Mouse (Mus musculus): ENCODE results near the gene Myl6. TPM values are rescaled to one million over a fixed set of nuclear protein-coding genes. Genes with fewer than 3 reads are reported as not detected.
A peak's percentile ranks its signal among the peaks of the same experiment; 100 is the strongest.

Gene Myl6
- polyA plus RNA-seq, 1 experiment from 2014 or later, result 958 TPM

DNA sequence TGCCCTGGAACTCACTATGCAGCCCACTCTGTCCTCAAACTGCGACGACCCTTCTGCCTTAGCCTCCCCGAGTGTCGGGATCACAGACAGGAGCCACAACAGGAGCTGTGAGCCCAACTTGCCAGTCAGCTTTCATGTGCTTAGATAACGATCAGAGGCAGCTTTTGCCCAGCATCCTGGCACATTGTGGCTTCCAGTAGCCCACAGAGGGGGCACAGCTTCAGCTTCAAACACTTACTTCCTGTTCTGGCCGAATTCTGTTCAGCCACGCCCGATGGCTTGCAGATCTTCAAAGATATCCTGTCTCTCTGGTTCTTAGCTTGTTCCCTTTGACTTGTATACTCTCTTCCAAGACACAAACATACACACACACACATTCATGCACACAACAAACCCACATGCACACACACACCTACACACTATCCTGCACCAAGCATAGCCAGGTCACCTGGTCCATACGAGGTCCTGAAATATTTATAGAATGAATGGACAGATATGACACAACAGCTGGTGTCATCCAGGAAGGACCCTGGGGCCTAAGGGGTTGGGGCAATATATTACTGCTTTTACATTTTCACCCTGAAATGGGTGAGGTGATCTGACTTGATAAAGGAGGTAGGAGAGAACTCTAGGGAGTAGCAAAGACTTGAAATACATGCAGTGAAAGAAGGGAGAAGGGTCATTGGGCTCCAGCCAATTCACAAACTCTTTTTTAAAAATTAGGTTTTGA lies 10.9 kb upstream of the Myl6 start:
- WGBS, result 82% methylated on average over 9 of the region's 9 CpGs
- no peak for DNase-seq (ENCODE audit: low spot score)
- no peak overlapping the region for H3K4me3 ChIP-seq
- 0 out of 2 replicates have a peak, but pooled peaks cover 4% of the 10 kb centered on the region for H3K36me3 ChIP-seq
- H3K27ac ChIP-seq, result no peak overlapping the region
- no peaks in the 10 kb centered on the region for H3K4me1 ChIP-seq (replicated peaks)
- no peaks in the 10 kb centered on the region for H3K9me3 ChIP-seq
- no peaks in the 10 kb centered on the region for H3K27me3 ChIP-seq (ENCODE audit: insufficient read depth, poor library complexity, severe bottlenecking)

DNA sequence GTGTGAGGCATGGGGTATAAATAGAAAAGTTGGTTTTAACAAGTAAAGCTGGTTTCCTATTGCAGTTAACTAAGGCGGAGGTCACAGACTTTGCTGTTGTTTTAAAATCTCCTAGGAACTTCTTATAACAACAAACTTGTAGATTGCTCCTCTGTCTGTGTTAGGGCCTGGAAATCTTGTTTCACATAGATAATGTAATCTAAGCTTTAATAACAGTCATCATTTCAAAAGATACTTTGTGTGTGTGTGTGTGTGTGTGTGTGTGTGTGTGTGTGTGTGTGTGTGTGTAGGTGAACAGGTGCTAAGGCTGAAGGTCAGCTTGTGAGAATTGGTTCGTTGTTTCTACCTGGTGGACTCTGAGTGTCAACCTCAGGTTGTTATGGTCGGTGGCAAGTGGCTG lies 10.1 kb upstream of the Myl6 start:
- H3K27me3 ChIP-seq (ENCODE audit: insufficient read depth, poor library complexity, severe bottlenecking), result no peaks in the 10 kb centered on the region
- H3K9me3 ChIP-seq, result no peaks in the 10 kb centered on the region
- DNase-seq (ENCODE audit: low spot score), result no peak
- H3K27ac ChIP-seq, result no peak overlapping the region
- peaks cover 7% of the 10 kb centered on the region for H3K4me1 ChIP-seq (replicated peaks)
- WGBS, result 74% methylated on average over 3 of the region's 3 CpGs
- H3K36me3 ChIP-seq, result 0 out of 2 replicates have a peak, but pooled peaks cover 4% of the 10 kb centered on the region
- no peak overlapping the region for H3K4me3 ChIP-seq

DNA sequence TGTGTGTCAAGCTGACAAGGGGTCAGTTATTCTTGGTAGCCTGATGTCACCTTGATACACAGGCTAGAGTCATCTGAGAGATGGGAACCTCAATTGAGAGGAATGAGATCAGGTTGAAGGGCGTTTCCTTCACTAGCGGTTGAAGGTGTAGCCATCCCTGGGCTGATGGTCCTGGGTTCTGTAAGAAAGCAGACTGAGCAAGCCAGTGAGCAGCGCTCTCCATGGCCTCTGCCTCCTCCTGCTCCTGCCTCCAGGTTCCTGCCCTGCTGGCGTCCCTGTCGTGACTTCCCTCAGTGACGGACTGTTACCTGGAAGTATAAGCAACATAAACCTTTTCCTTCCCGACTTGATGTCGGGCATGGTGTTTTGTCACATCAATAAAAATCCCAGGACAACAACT lies 9.6 kb upstream of the Myl6 start:
- Histone ChIP-seq H3K36me3 (0 out of 2 replicates have a peak, but pooled peaks cover 4% of the 10 kb centered on the region), H3K27ac (no peak overlapping the region), H3K4me1 (replicated peaks) (peaks cover 9% of the 10 kb centered on the region), H3K9me3 (no peaks in the 10 kb centered on the region), H3K4me3 (no peak overlapping the region), H3K27me3 (ENCODE audit: insufficient read depth, poor library complexity, severe bottlenecking) (no peaks in the 10 kb centered on the region)
- no peak for DNase-seq (ENCODE audit: low spot score)
- 82% methylated on average over 8 of the region's 8 CpGs for WGBS

DNA sequence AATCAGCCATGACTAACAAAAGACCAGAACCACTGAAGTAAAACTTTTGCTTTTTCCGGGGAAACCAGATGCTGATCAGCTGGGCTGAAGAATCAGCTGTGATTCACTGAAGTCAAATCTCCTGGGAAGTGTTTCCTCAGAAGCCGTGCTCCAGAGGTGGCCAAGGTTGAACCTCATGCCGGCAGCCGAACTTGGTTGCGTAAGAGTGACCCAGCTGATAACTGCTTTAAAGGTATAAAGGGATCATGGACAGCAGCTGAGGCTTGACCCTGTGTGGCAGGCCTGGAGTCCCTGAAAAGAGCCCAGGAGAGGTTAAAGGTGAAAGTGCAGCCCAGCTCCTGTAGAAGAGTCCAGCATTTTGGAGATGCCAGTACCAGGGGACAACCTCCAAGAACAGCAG lies 8.4 kb upstream of the Myl6 start:
- 81% methylated on average over 5 of the region's 5 CpGs for whole genome bisulfite sequencing
- no peaks in the 10 kb centered on the region for H3K9me3 ChIP-seq
- H3K36me3 ChIP-seq, result 0 out of 2 replicates have a peak, but pooled peaks cover 4% of the 10 kb centered on the region
- H3K4me1 ChIP-seq (replicated peaks), result peaks cover 21% of the 10 kb centered on the region
- no peak for DNase-seq (ENCODE audit: low spot score)
- no peak overlapping the region for H3K27ac ChIP-seq
- no peaks in the 10 kb centered on the region for H3K27me3 ChIP-seq (ENCODE audit: insufficient read depth, poor library complexity, severe bottlenecking)
- H3K4me3 ChIP-seq, result no peak overlapping the region

DNA sequence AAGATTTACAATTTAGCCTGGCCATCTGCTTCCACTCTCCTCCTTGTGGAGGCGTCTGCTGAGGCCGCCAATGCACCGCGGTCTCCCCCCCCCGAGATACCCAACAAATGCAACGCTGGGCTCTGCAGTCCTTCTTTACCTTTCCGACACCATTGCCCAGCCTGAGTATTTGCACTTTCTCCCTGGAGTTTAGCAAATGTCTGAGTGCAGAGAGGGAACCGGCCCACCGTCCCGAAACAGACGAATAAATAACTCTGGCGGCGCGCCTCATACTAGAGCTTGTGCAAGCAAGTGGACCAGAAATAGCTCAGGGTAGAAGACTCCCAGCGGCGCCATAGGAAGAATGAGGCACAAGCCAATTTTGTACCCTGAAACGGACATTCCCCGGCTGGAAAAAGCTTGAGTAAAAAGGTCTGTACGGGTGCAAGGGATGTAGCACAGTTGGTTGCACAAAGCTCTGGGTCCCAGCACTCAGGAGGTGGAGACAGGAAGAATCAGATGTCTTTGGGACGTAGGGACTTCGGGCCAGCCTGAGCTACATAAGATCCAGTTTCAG lies 5.2 kb upstream of the Myl6 start:
- Histone ChIP-seq H3K4me3 (peak overlapping the region; percentile 64), H3K4me1 (replicated peaks) (peaks cover 44% of the 10 kb centered on the region), H3K27ac (peak overlapping the region; percentile 74), H3K27me3 (ENCODE audit: insufficient read depth, poor library complexity, severe bottlenecking) (peaks cover 8% of the 10 kb centered on the region), H3K9me3 (no peaks in the 10 kb centered on the region), H3K36me3 (no peaks in the 10 kb centered on the region)
- 3% methylated on average over 21 of the region's 21 CpGs for WGBS
- DNase-seq (ENCODE audit: low spot score), result peak; percentile 61

DNA sequence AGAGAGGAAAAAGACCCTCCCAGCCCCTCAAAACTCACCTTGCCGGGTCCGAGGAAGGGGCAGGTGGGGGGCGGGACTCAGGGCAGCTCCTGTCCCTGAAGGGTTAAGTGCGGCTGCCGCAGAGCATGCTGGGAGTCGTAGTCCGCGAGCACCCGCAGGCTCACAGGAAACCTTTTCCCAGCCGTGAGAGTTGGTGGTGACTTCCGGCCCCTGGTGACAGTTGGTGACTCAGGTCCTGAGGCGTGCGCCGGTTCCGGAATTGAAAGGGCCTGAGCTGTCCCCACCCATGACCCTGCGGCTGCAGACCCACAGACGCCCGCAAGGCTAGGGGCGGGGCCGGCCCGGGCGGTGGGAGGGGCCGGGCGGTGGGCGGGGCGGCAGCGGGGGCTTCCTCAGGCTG lies 4.6 kb upstream of the Myl6 start, which contains the start of gene Myl6b:
Myl6b (minus strand) TSS at position 96 of the 400 bp plus-strand sequence.
- WGBS, result under 1% methylated on average over 27 of the region's 27 CpGs
- H3K27ac ChIP-seq, result peak within 1 kb of the TSS; percentile 83
- DNase-seq (ENCODE audit: low spot score), result peak; percentile 96
- H3K4me3 ChIP-seq, result peak within 1 kb of the TSS; percentile 64
- peaks cover 44% of the 10 kb centered on the region for H3K4me1 ChIP-seq (replicated peaks)
- no peaks in the 10 kb centered on the region for H3K9me3 ChIP-seq
- H3K36me3 ChIP-seq, result no peaks in the 10 kb centered on the region
- peaks cover 8% of the 10 kb centered on the region for H3K27me3 ChIP-seq (ENCODE audit: insufficient read depth, poor library complexity, severe bottlenecking)

DNA sequence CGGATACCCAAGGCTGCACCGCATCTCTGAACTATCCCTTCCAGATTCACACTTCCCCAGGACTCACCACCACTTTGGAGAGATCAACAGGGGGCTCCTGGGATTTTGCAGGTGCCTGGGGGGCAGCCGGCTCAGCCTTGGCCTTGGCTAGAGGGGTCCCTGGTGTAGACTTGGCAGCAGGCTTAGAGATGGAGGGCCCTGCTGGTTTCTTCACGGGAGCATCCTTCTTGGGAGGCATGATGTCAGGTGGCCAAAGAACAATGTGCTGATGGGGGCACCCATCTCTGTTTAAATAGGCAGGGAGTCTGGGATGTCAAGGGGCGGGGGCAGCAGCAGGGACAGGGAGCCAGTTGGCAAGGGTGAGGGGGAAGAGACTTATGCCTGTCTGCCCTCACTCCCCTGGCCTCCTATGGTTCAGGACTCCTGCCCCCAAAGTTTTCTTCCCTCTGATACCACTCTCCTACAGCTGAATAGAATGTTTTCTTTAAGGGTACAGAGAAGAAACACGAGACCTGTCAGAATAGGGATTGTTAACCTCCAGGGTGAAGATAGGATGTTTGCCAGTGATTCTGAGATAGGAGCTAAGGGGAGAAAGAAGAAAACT lies 3.3 kb upstream of the Myl6 start:
- DNase-seq (ENCODE audit: low spot score), result no peak
- H3K4me1 ChIP-seq (replicated peaks), result peaks cover 51% of the 10 kb centered on the region
- H3K27me3 ChIP-seq (ENCODE audit: insufficient read depth, poor library complexity, severe bottlenecking), result peaks cover 8% of the 10 kb centered on the region
- H3K36me3 ChIP-seq, result peaks cover 4% of the 10 kb centered on the region; the same call in 1 of the 2 replicates
- no peak overlapping the region for H3K27ac ChIP-seq
- H3K4me3 ChIP-seq, result peak overlapping the region; percentile 5; the same call in 1 of the 2 replicates
- H3K9me3 ChIP-seq, result no peaks in the 10 kb centered on the region
- WGBS, result 37% methylated on average over 6 of the region's 6 CpGs

DNA sequence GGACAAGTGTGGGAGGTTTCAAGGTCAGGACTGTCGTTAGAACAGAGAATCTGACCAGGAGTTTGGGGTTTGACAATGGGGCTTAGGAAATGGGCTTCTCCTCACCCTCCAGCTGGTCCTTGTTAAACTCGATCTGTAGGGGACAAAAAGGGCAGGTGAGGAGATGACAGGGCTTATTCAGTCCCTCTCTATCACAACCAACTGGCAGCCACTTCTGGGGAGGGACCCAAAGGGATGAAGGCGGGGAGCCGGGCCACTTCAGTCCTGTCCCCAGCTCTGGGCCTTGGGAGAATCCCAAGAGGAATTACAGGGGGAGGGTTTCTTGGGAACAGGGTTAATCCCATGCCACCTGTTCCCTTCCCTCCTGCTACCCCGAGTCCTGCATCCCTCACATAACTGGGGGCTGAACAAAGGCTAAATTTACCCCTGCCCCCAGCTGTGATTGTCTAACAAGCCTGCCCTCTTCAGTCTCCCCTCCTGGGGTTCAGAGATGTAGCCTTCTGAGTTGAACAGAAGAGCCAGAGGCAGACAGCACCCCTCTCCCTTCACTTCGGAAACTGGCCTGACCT lies 2.6 kb upstream of the Myl6 start:
- H3K9me3 ChIP-seq, result no peaks in the 10 kb centered on the region
- H3K27ac ChIP-seq, result no peak overlapping the region
- WGBS, result 34% methylated on average over 6 of the region's 6 CpGs
- peaks cover 10% of the 10 kb centered on the region for H3K36me3 ChIP-seq
- peaks cover 8% of the 10 kb centered on the region for H3K27me3 ChIP-seq (ENCODE audit: insufficient read depth, poor library complexity, severe bottlenecking)
- H3K4me3 ChIP-seq, result no peak overlapping the region; the same call in 1 of the 2 replicates
- DNase-seq (ENCODE audit: low spot score), result no peak
- peaks cover 57% of the 10 kb centered on the region for H3K4me1 ChIP-seq (replicated peaks)

DNA sequence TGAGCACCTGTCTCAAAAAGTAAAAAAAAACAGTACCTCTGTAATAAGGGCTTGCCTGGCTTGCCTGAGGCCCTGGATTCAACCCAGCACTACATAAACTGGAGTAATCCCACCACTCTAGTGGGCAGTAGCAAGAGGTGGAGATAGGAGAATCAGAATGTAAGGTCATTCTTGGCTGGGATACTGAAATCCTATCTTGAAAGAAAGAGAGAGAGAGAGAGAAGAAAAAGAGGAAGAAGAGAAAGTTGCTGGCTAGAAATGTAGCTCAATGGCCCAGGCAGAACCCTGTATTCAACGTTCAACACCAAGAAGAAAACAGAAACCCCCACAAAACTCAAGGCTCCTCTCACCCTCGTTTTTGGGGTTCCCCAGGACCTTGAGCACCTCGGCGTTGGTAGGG lies 2.0 kb upstream of the Myl6 start:
- Histone ChIP-seq H3K36me3 (peaks cover 17% of the 10 kb centered on the region), H3K9me3 (no peaks in the 10 kb centered on the region), H3K4me1 (replicated peaks) (peaks cover 64% of the 10 kb centered on the region), H3K4me3 (no peak overlapping the region; the same call in 1 of the 2 replicates), H3K27me3 (ENCODE audit: insufficient read depth, poor library complexity, severe bottlenecking) (peaks cover 8% of the 10 kb centered on the region), H3K27ac (no peak overlapping the region)
- DNase-seq (ENCODE audit: low spot score), result no peak
- 74% methylated on average over 4 of the region's 4 CpGs for WGBS

DNA sequence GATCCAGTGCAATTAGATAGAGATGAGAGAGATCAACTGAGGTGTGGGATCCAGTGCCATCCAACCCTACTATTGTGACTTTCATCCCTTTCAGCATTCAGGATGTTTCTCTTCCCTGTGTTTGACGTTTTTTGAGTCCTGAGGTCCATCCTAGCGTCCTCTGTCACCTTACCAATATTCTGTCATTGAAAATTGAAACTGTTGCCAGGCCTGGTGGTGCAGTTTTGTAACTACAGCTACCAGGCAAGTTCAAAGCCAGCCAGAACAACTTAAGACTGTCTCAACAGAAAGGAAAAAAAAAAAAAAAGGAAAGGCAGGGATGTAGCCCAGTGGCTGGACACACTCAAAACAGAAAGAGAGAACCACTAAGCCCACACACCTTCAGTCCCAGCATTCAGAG lies 1.3 kb upstream of the Myl6 start:
- DNase-seq (ENCODE audit: low spot score), result no peak
- Histone ChIP-seq H3K4me1 (replicated peaks) (peaks cover 65% of the 10 kb centered on the region), H3K4me3 (peak overlapping the region; percentile 74; the same call in 1 of the 2 replicates), H3K36me3 (peaks cover 23% of the 10 kb centered on the region), H3K27ac (peak overlapping the region; percentile 95; the same call in 1 of the 2 replicates), H3K27me3 (ENCODE audit: insufficient read depth, poor library complexity, severe bottlenecking) (peaks cover 8% of the 10 kb centered on the region), H3K9me3 (no peaks in the 10 kb centered on the region)
- whole genome bisulfite sequencing, result 82% methylated on average over 2 of the region's 2 CpGs

DNA sequence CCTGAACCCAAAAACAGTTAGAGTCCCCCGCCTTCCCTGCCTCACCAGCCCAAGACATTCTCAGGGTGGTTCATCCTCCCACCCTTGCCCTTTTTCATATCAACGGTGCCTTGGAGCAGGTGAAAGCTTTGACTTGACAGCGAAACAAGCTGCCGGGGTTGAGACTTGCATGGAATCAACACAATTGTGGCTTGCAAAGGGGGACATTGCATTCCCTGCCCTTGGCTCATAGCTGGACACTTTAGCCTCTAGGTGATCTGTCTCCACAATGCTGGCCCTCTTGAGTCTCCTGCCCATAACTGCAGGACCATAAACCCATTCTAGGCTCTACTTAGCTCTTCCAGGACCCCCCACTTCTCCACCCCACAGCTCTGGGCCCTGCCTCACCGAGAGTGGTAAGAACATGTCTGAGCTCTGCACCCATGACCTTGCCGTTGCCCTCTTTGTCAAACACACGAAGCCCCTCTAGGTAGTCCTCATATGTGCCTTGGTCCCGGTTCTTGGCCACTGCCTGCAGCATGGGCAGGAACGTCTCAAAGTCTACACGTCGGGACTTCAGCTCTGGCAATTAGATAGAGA lies 811 bp upstream of the Myl6 start:
- Histone ChIP-seq H3K27ac (peak overlapping the region; percentile 95), H3K36me3 (peaks cover 28% of the 10 kb centered on the region), H3K27me3 (ENCODE audit: insufficient read depth, poor library complexity, severe bottlenecking) (peaks cover 8% of the 10 kb centered on the region), H3K9me3 (no peaks in the 10 kb centered on the region), H3K4me1 (replicated peaks) (peaks cover 65% of the 10 kb centered on the region), H3K4me3 (peak overlapping the region; percentile 74)
- DNase-seq (ENCODE audit: low spot score), result no peak
- WGBS, result 62% methylated on average over 11 of the region's 11 CpGs

DNA sequence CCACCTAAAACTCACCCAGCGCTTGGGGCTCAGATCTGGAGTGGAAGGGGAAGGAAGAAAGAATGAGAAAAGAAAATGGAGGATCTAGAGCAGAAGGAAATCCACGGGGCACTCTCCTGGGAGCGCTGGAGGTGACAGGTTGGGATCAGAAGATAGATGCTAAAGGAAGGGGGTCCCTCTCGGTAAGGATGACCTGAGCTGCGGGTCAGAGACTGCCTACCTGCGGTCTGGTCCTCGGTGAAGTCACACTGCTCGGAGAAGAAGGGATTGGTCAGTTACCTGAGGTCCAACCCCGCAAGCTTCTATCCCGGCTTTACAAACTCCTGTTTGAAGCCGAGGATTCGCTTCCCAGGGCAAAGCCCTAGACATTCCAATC lies 638 bp downstream of the Myl6 start:
- 0% methylated on average over 12 of the region's 12 CpGs for WGBS
- DNase-seq (ENCODE audit: low spot score), result peak; percentile 21
- peaks cover 54% of the 10 kb centered on the region for H3K4me1 ChIP-seq (replicated peaks)

More for the DNA sequence above, 638 bp downstream of the Myl6 start:
- H3K27ac ChIP-seq, result peak overlapping the region; percentile 95
- peaks cover 8% of the 10 kb centered on the region for H3K27me3 ChIP-seq (ENCODE audit: insufficient read depth, poor library complexity, severe bottlenecking)
- H3K9me3 ChIP-seq, result no peaks in the 10 kb centered on the region
- peaks cover 43% of the 10 kb centered on the region for H3K36me3 ChIP-seq
- peak overlapping the region; percentile 74 for H3K4me3 ChIP-seq

Measured in hindbrain, embryonic 10.5 days (tissue).